Mouse (Mus musculus) T-cell, adult 2 months (primary cell): Measurements from ENCODE around the gene Ism2.

Source experiments
- DNase-seq: peaks from one replicate; pipeline ENCODE4 v3.0.0; 2022; ENCODE audit warnings: low spot score

The Ism2 gene

DNA sequence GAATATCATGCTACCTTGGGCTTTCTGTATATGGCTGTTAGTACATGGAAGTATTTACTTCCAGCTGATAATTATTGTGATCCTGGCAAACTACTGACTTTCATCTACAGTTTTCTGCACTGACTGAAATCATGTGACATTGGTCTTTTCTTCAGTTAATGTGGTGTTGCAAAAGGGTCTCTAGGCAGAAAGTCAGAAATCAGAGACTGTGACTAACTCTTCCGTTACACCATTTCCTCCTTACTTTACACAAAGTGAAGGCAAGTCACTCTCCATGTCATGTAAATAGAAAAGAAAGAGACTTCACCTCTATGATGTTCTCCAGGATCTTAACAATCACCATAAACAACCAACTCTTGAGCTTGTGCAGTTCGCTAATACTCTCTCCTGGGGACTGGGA is 69.9 kb downstream of the Ism2 start:
- no peak for DNase-seq
